ENCODE assay signal across 12 mouse cellular contexts in genomic region chr15:99399503-99400245, GRCm38 (mm10). TPM values are rescaled to one million over a fixed set of nuclear protein-coding genes. Genes with fewer than 3 reads are reported as not detected.
DNase-seq lines count a peak whose midpoint lies in the region; ATAC-seq and TF ChIP-seq lines count a peak whose summit lies in the region.
"Had no signal": no experiment of that assay in that cellular context is flagged by ENCODE, and none has a peak within 500 bp of the region (broad histone marks: within the 10 kb centered on the region; RNA-seq: fewer than 3 reads in every experiment).

No protein-coding gene starts in this region.

- no peak overlapping the region for H3K4me2 ChIP-seq in kidney, embryonic 15.5 days
- no peak overlapping the region for H3K4me2 ChIP-seq in limb, embryonic 15.5 days

- H3K9me3 ChIP-seq in kidney, embryonic 15.5 days (replicated peaks) = no peaks in the 10 kb centered on the region
- no peaks in the 10 kb centered on the region for H3K9me3 ChIP-seq in ES-E14 (ENCODE audit: control insufficient read depth, insufficient read depth, low read depth, low read length)
- H3K9me3 ChIP-seq in limb, embryonic 15.5 days = no peaks in the 10 kb centered on the region
- H3K9me3 ChIP-seq: forebrain, embryonic 10.5 days; hindbrain, embryonic 10.5 days had no signal

- ATAC-seq in kidney, embryonic 15.5 days (replicated peaks; ENCODE audit: low FRiP score) = no peak
- no peak for ATAC-seq in limb, embryonic 15.5 days (ENCODE audit: insufficient number of reproducible peaks, low FRiP score, low TSS enrichment, low read depth)

- peaks cover 47% of the 10 kb centered on the region for H3K36me3 ChIP-seq in kidney, embryonic 15.5 days
- H3K36me3 ChIP-seq in ES-E14 (ENCODE audit: control insufficient read depth, insufficient read depth, low read length, poor library complexity, severe bottlenecking) = peaks cover 19% of the 10 kb centered on the region
- H3K36me3 ChIP-seq in limb, embryonic 15.5 days = peaks cover 26% of the 10 kb centered on the region

- WGBS in kidney, embryonic 15.5 days = 69% methylated on average over 15 of the region's 15 CpGs
- WGBS in limb, embryonic 15.5 days = 61% methylated on average over 15 of the region's 15 CpGs

- H3K27me3 ChIP-seq in kidney, embryonic 15.5 days = no peaks in the 10 kb centered on the region
- no peaks in the 10 kb centered on the region for H3K27me3 ChIP-seq in limb, embryonic 15.5 days

- H3K4me3 ChIP-seq in kidney, embryonic 15.5 days (replicated peaks) = no peak overlapping the region
- H3K4me3 ChIP-seq in ES-E14 (ENCODE audit: insufficient read depth in 1 of 2, low read depth in 1 of 2, low read length in 2 of 2, poor library complexity in 1 of 2, severe bottlenecking in 1 of 2) = no peak overlapping the region
- no peak overlapping the region for H3K4me3 ChIP-seq in limb, embryonic 15.5 days
- H3K4me3 ChIP-seq: forebrain, embryonic 10.5 days; hindbrain, embryonic 10.5 days had no signal

- H3K4me1 ChIP-seq in kidney, embryonic 15.5 days = peaks cover 73% of the 10 kb centered on the region
- H3K4me1 ChIP-seq in ES-E14 (ENCODE audit: control insufficient read depth in 2 of 2, insufficient read depth in 2 of 2, low read length in 2 of 2, poor library complexity in 1 of 2) = peaks cover 2 to 25% of the 10 kb centered on the region in 2 experiments; a peak in 2 of 4 replicates
- peaks cover 37% of the 10 kb centered on the region for H3K4me1 ChIP-seq in limb, embryonic 15.5 days

- DNase-seq in adrenal gland, postnatal 10 days = peak; percentile 64
- no peak for DNase-seq in adrenal gland, postnatal 4 days (ENCODE audit: low spot score in 2 of 2)
- no peak for DNase-seq in kidney, adult 11 months
- DNase-seq in ES-E14 (ENCODE audit: low read depth, low spot score) = no peak
- DNase-seq in frontal cortex, postnatal 10 days (ENCODE audit: low spot score in 2 of 2) = no peak
- DNase-seq in cerebellum, postnatal 4 days (ENCODE audit: low spot score in 2 of 2) = no peak
- DNase-seq: cerebellum, adult 18-20 months; layer of hippocampus, adult 9-11 months had no signal

- H3K9ac ChIP-seq in kidney, embryonic 15.5 days = no peak overlapping the region
- 0 out of 2 replicates have a peak overlapping the region, but pooled peaks have one; percentile 23 for H3K9ac ChIP-seq in ES-E14 (ENCODE audit: insufficient read depth, low read depth, low read length, poor library complexity, severe bottlenecking)
- H3K9ac ChIP-seq in limb, embryonic 15.5 days = no peak overlapping the region

- in situ Hi-C loops in ES-E14 (cut with MboI; ENCODE audit: low sequenced_read_pairs in 2 of 2, unreplicated experiment in 2 of 2) = no loop called here

- peak overlapping the region; percentile 49; the same call in 1 of the 2 replicates for H3K27ac ChIP-seq in kidney, embryonic 15.5 days
- no peak overlapping the region; the same call in 1 of the 2 replicates for H3K27ac ChIP-seq in ES-E14 (ENCODE audit: insufficient read depth, low read depth, low read length, poor library complexity, severe bottlenecking)
- H3K27ac ChIP-seq in limb, embryonic 15.5 days = peak overlapping the region; percentile 30; the same call in 1 of the 2 replicates
- H3K27ac ChIP-seq: forebrain, embryonic 10.5 days; hindbrain, embryonic 10.5 days had no signal

TF ChIP-seq in ES-E14, 5 proteins besides CTCF, POLR2A, EP300 and RAD21:
- no peak for TF ChIP-seq MAFK (IDR thresholded peaks at IDR 0.05; ENCODE audit: insufficient read depth, low read depth, low read length)
- no peak for TF ChIP-seq ZC3H11A (IDR thresholded peaks at IDR 0.05; ENCODE audit: borderline replicate concordance, low read depth, low read length)
- TF ChIP-seq CHD2 (IDR thresholded peaks at IDR 0.05; ENCODE audit: low read depth, low read length) = no peak
- no peak for TF ChIP-seq ZNF384 (IDR thresholded peaks at IDR 0.05; ENCODE audit: low read depth, low read length)
- no peak for TF ChIP-seq HCFC1 (IDR thresholded peaks at IDR 0.05; ENCODE audit: borderline replicate concordance, insufficient read depth, low read length)

RNA-seq across cellular contexts. Expression of gene Tmbim6, which starts 7.0 kb away (rescaled TPM):
- 100 to 1,000 TPM; 581 to 642 TPM for total RNA-seq in adrenal gland, postnatal 10 days (2021)
- total RNA-seq in adrenal gland, postnatal 4 days (2021) = 100 to 1,000 TPM; 520 to 533 TPM
- 502 and 516 TPM in 2 replicates for polyA plus RNA-seq in kidney, embryonic 15.5 days (2015; fragmentation: Nextera tagmentation; extraction: Ambion mirVana)
- total RNA-seq in ES-E14 (2012; rRNA removed) = 436 and 550 TPM in 2 replicates
- 327 and 351 TPM in 2 replicates for polyA plus RNA-seq in limb, embryonic 15.5 days (2015; fragmentation: Nextera tagmentation; extraction: Ambion mirVana)

RNA-seq across cellular contexts. Expression of gene Fmnl3, which starts 29.4 kb away (rescaled TPM):
- total RNA-seq in adrenal gland, postnatal 10 days (2021) = 10 to 100 TPM; 27.6 to 31.7 TPM
- total RNA-seq in adrenal gland, postnatal 4 days (2021) = 10 to 100 TPM; 41.0 to 45.6 TPM
- 31.7 and 32.4 TPM in 2 replicates for polyA plus RNA-seq in kidney, embryonic 15.5 days (2015; fragmentation: Nextera tagmentation; extraction: Ambion mirVana)
- total RNA-seq in ES-E14 (2012; rRNA removed) = 13.4 and 16.8 TPM in 2 replicates
- 25.0 and 26.9 TPM in 2 replicates for polyA plus RNA-seq in limb, embryonic 15.5 days (2015; fragmentation: Nextera tagmentation; extraction: Ambion mirVana)

RNA-seq across cellular contexts. Expression of gene Nckap5l, which starts 57.9 kb away (rescaled TPM):
- total RNA-seq in adrenal gland, postnatal 10 days (2021) = 10 to 100 TPM; 19.8 to 34.0 TPM
- 10 to 100 TPM; 35.7 to 44.5 TPM for total RNA-seq in adrenal gland, postnatal 4 days (2021)
- 9.5 and 11.1 TPM in 2 replicates for polyA plus RNA-seq in kidney, embryonic 15.5 days (2015; fragmentation: Nextera tagmentation; extraction: Ambion mirVana)
- 5.9 and 6.3 TPM in 2 replicates for total RNA-seq in ES-E14 (2012; rRNA removed)
- polyA plus RNA-seq in limb, embryonic 15.5 days (2015; fragmentation: Nextera tagmentation; extraction: Ambion mirVana) = 10.5 and 12.3 TPM in 2 replicates
